Mouse (Mus musculus) megakaryocyte-erythroid progenitor cell, adult 5-6 weeks (primary cell): ENCODE measurements around the gene Ccdc81. TPM values are rescaled to one million over a fixed set of nuclear protein-coding genes. Genes with fewer than 3 reads are reported as not detected.
A peak's percentile ranks its signal among the peaks of the same experiment; 100 is the strongest.

ENCODE experiments used
- ATAC-seq: replicated peaks from 2 replicates; pipeline ENCODE4 v1.8.0; 2016; ENCODE audit warnings: mild to moderate bottlenecking, inconsistent platforms; ENCODE audit not compliant: severe bottlenecking, poor library complexity, low FRiP score, low TSS enrichment
- total RNA-seq, 2 experiments: library from RNA; stranded (forward) in 1 of 2; stranded (reverse) in 1 of 2; fragments of 200-1000, 215-1000 nt in 1 of 2; fragments of >200 nt in 1 of 2; fragmentation: Nextera tagmentation in 1 of 2; gene quantifications; 2 replicates each; pipeline ENCODE4 v1.2.3; 2014 to 2017

Ccdc81 gene
- total RNA-seq, 2 experiments from 2014 or later = not detected

GRCm38 (mm10) chr7:89884551-89884950, 18.9 kb downstream of the Ccdc81 start:
- ATAC-seq = no peak

- ATAC-seq = no peak
These were observed 23.7 kb downstream of the Ccdc81 start for GRCm38 (mm10) chr7:89879686-89880085.

GRCm38 (mm10) chr7:89867221-89867620, 36.2 kb downstream of the Ccdc81 start:
- ATAC-seq = no peak

GRCm38 (mm10) chr7:89864769-89865168, 38.7 kb downstream of the Ccdc81 start:
- ATAC-seq = no peak

- no peak for ATAC-seq
These were observed 46.8 kb downstream of the Ccdc81 start for GRCm38 (mm10) chr7:89856440-89857217.

- ATAC-seq = no peak
These were observed 48.2 kb downstream of the Ccdc81 start for GRCm38 (mm10) chr7:89855196-89855595.

- ATAC-seq = no peak
These were observed 50.3 kb downstream of the Ccdc81 start for GRCm38 (mm10) chr7:89853131-89853530.

- ATAC-seq = no peak
These were observed 51.0 kb downstream of the Ccdc81 start for GRCm38 (mm10) chr7:89852158-89853095.

- ATAC-seq = no peak
These were observed 52.9 kb downstream of the Ccdc81 start for GRCm38 (mm10) chr7:89850510-89850909.

- no peak for ATAC-seq
These were observed 57.8 kb downstream of the Ccdc81 start for GRCm38 (mm10) chr7:89845669-89846068.

GRCm38 (mm10) chr7:89843533-89843932, 59.9 kb downstream of the Ccdc81 start:
- 0 out of 2 replicates have a peak, but pooled peaks have one; percentile 54 for ATAC-seq

- ATAC-seq = no peak
These were observed 60.3 kb downstream of the Ccdc81 start for GRCm38 (mm10) chr7:89843121-89843520.

GRCm38 (mm10) chr7:89842404-89842715, 61.1 kb downstream of the Ccdc81 start:
- no peak for ATAC-seq

GRCm38 (mm10) chr7:89841670-89842403, 61.6 kb downstream of the Ccdc81 start:
- ATAC-seq = peak; percentile 82

GRCm38 (mm10) chr7:89839721-89840120, 63.7 kb downstream of the Ccdc81 start:
- no peak for ATAC-seq

- no peak for ATAC-seq
These were observed 65.6 kb downstream of the Ccdc81 start for GRCm38 (mm10) chr7:89837841-89838240.

- no peak for ATAC-seq
These were observed 66.8 kb downstream of the Ccdc81 start for GRCm38 (mm10) chr7:89836676-89837075.

- ATAC-seq = no peak
These were observed 67.9 kb downstream of the Ccdc81 start for GRCm38 (mm10) chr7:89835566-89835965.

- no peak for ATAC-seq
These were observed 69.9 kb downstream of the Ccdc81 start for GRCm38 (mm10) chr7:89833521-89833920.

- ATAC-seq = 0 out of 2 replicates have a peak, but pooled peaks have one; percentile 37
These were observed 74.2 kb downstream of the Ccdc81 start for GRCm38 (mm10) chr7:89829201-89829600.
